Mouse (Mus musculus) liver, embryonic 13.5 days (tissue): ENCODE results near the gene 4933411K16Rik. TPM values are rescaled to one million over a fixed set of nuclear protein-coding genes. Genes with fewer than 3 reads are reported as not detected.
"Not testable (repeated sequence)": the region's sequence is repeated elsewhere in the genome, so short reads cannot be mapped to it uniquely, and the experiment has no call there.

Experiments used
- ATAC-seq: fragments of 200-750 bp; cut with Nextera tagmentation; 2 replicates; pipeline ENCODE4 v1.8.0; 2017; ENCODE audit warnings: low read depth, mild to moderate bottlenecking, moderate number of reproducible peaks, moderate library complexity
- DNase-seq: peaks from one replicate; pipeline ENCODE4 v3.0.0; 2022
- H3K27ac ChIP-seq: fragments of 300-500 bp; sonication (generic); 2 replicates; pipeline ENCODE4 v1.5.1; 2015; ENCODE audit warnings: moderate library complexity, mild to moderate bottlenecking, inconsistent platforms
- H3K27me3 ChIP-seq: fragments of 300-500 bp; sonication (generic); 2 replicates; pipeline ENCODE4 v1.6.1; 2015; ENCODE audit warnings: mild to moderate bottlenecking, inconsistent platforms
- H3K36me3 ChIP-seq: fragments of 300-500 bp; sonication (generic); 2 replicates; pipeline ENCODE4 v1.6.1; 2015; ENCODE audit warnings: mild to moderate bottlenecking, inconsistent platforms
- H3K4me1 ChIP-seq: fragments of 300-500 bp; sonication (generic); replicated peaks from 2 replicates; pipeline ENCODE4 v1.6.1; 2015; ENCODE audit warnings: inconsistent platforms
- H3K4me2 ChIP-seq: fragments of 300-500 bp; sonication (generic); 2 replicates; pipeline ENCODE4 v1.6.1; 2015; ENCODE audit warnings: inconsistent platforms, mild to moderate bottlenecking, moderate library complexity
- H3K4me3 ChIP-seq: fragments of 300-500 bp; sonication (generic); replicated peaks from 2 replicates; pipeline ENCODE4 v1.5.1; 2015; ENCODE audit warnings: mild to moderate bottlenecking, inconsistent platforms
- H3K9ac ChIP-seq: fragments of 300-500 bp; sonication (generic); 2 replicates; pipeline ENCODE4 v1.6.1; 2015; ENCODE audit warnings: mild to moderate bottlenecking, inconsistent platforms
- H3K9me3 ChIP-seq: fragments of 300-500 bp; sonication (generic); replicated peaks from 2 replicates; pipeline ENCODE4 v1.6.1; 2016; ENCODE audit warnings: inconsistent platforms
- WGBS: fragments of 180-500 bp; shearing (Covaris S2); methylation state at CpG from one replicate; pipeline ENCODE4 v1.1.7; 2015; ENCODE audit not compliant: insufficient replicate concordance; 5-methylcytosine and 5-hydroxymethylcytosine counted together
- polyA plus RNA-seq: library from polyadenylated mRNA; unstranded; fragments of >200 nt; fragmentation: Nextera tagmentation; extraction: Ambion mirVana; gene quantifications from 2 replicates; pipeline ENCODE4 v1.2.1, GENCODE M21; 2015

Gene 4933411K16Rik
- polyA plus RNA-seq, 1 experiment from 2014 or later: not detected

DNA sequence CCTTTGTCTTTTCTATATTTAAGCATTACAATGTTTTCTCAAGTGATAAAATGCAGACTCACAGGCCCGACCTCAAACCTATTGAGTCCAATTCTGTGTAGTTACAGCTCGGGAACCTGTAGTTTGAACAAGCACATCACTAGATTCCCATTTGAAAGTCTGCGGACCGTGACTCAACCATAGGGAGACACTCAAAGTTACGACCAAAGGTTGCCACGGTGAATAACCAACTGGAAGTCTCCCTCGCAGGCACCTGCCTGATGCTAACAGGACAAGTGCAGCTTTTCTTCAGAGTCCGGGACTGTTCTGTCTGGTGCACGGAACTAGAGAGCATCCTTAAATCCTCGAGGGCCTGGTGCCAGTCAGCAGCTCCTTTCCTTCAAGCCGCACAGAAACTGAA, 28.4 kb downstream of the 4933411K16Rik start:
- DNase-seq: no peak
- H3K4me3 ChIP-seq: no peak overlapping the region
- H3K9ac ChIP-seq: no peak overlapping the region
- H3K4me2 ChIP-seq: no peak overlapping the region
- 68% methylated on average over 11 of the region's 11 CpGs for WGBS
- H3K27ac ChIP-seq: no peak overlapping the region
- no peak for ATAC-seq
- H3K4me1 ChIP-seq: peaks cover 22% of the 10 kb centered on the region
- H3K27me3 ChIP-seq: no peaks in the 10 kb centered on the region
- H3K36me3 ChIP-seq: 0 out of 2 replicates have a peak, but pooled peaks cover 5% of the 10 kb centered on the region
- no peaks in the 10 kb centered on the region for H3K9me3 ChIP-seq

DNA sequence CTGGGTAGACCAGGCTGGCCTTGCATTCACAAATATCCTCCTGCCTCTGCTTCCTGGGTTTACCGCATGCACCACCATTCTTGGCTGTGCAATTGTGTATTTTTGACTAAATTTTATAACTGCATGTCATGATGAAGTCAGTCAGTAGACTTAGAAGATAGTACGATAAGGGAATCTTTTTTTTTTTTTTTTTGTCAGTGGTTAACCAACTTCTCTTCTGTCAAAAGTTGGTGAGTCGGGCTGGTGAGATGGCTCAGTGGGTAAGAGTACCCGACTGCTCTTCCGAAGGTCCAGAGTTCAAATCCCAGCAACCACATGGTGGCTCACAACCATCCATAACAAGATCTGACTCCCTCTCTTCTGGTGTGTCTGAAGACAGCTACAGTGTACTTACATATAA, 29.6 kb downstream of the 4933411K16Rik start:
- not testable (repeated sequence) for H3K36me3 ChIP-seq, DNase-seq, ATAC-seq, H3K27ac ChIP-seq, H3K27me3 ChIP-seq, H3K9me3 ChIP-seq, H3K4me3 ChIP-seq, H3K4me2 ChIP-seq, H3K9ac ChIP-seq
- 77% methylated on average over 5 of the region's 5 CpGs for WGBS
- peaks cover 34% of the 10 kb centered on the region for H3K4me1 ChIP-seq

DNA sequence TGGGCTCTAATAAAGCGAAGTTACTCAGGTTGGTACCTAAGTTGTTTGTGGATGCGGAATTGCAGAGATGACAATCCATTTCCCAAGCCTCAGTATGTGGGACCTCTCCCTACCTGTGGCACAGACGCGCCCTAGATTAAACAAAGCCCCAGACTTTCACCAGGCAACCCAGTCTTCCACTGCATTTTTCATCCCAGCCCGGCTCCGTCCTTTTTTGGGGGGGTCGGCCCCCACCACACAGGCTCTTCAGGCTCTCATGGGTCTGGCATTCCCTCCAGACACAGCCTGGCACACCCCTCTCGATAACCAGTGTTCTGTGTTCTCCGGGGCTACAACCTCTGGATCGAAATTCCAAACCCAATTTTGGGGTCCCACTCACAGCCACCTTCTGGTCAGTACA, 33.6 kb downstream of the 4933411K16Rik start:
- peak overlapping the region; percentile 87 for H3K4me2 ChIP-seq
- no peak for DNase-seq
- peaks cover 22% of the 10 kb centered on the region for H3K4me1 ChIP-seq
- ATAC-seq: no peak
- H3K27ac ChIP-seq: no peak overlapping the region
- H3K36me3 ChIP-seq: no peaks in the 10 kb centered on the region
- H3K4me3 ChIP-seq: peak overlapping the region; percentile 67
- 15% methylated on average over 10 of the region's 10 CpGs for WGBS
- H3K9me3 ChIP-seq: no peaks in the 10 kb centered on the region
- H3K27me3 ChIP-seq: no peaks in the 10 kb centered on the region
- peak overlapping the region; percentile 65 for H3K9ac ChIP-seq

DNA sequence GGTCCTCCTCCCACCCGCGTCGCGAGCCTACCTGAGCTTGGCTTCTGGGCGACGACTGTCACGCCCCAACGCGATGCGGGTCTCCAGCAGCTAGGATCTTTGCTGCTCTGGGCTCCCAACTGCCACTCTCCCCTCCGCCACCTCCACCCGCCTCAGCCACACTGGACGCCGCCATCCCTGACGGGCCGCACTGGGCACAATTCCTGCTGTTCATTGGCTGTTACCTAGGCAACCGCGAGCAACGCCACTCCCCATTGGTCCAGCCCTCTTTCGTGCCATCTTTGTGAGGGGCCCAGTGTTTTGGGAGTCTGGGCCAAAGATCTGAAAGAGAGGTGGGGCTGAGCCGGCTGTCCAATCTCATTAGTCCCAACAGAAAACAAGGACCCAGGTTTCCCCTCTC, 34.1 kb downstream of the 4933411K16Rik start, which contains the start of gene Morn4:
TSS of gene Morn4 (minus strand) at position 192 of the 400 bp plus-strand sequence.
- WGBS: under 1% methylated on average over 21 of the region's 21 CpGs
- peak within 1 kb of the TSS; percentile 67 for H3K4me3 ChIP-seq
- peak within 1 kb of the TSS; percentile 87 for H3K4me2 ChIP-seq
- H3K27me3 ChIP-seq: no peaks in the 10 kb centered on the region
- no peak within 1 kb of the TSS for H3K27ac ChIP-seq
- H3K4me1 ChIP-seq: peaks cover 25% of the 10 kb centered on the region
- ATAC-seq: no peak
- no peaks in the 10 kb centered on the region for H3K9me3 ChIP-seq
- peak within 1 kb of the TSS; percentile 65 for H3K9ac ChIP-seq
- no peaks in the 10 kb centered on the region for H3K36me3 ChIP-seq
- DNase-seq: peak; percentile 82

DNA sequence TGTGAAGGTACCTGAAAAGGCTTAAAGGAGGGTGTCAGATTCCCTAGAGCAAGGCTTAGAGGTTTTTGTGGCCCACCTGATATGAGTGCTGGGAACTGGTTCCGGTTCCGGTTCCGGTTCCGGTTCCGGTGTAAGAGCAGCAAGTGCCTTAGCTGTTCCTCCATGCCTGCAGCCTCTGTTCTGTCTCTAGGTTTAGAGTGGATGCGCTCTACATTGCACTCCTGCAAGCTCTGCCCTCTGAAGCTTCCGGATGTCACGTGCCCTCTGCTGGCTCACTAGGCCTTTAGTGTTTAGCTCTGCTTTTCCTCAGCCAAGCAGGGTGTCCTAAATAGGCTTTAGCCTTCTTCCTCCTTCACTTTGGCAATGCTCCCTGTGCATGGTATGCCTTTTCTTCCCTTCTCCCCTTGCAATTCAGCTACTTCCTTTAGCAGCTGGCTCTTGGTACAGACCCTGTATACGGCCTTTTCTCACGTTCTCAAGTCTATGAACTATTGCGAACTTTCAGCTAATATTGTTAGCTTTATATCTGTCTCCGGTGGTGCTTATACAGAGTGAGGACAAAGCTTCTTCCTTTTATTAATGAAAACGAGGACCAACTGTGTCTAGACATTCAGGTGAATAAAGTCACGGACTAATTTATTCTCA, 37.2 kb downstream of the 4933411K16Rik start:
- peak; percentile 58 for DNase-seq
- peaks cover 38% of the 10 kb centered on the region for H3K4me1 ChIP-seq
- no peaks in the 10 kb centered on the region for H3K27me3 ChIP-seq
- H3K4me3 ChIP-seq: peak overlapping the region; percentile 46
- ATAC-seq: no peak
- no peaks in the 10 kb centered on the region for H3K9me3 ChIP-seq
- 13% methylated on average over 14 of the region's 14 CpGs for WGBS
- H3K27ac ChIP-seq: peak overlapping the region; percentile 90
- peak overlapping the region; percentile 44 for H3K9ac ChIP-seq
- H3K4me2 ChIP-seq: peak overlapping the region; percentile 68
- peaks cover 9% of the 10 kb centered on the region; the same call in 1 of the 2 replicates for H3K36me3 ChIP-seq

DNA sequence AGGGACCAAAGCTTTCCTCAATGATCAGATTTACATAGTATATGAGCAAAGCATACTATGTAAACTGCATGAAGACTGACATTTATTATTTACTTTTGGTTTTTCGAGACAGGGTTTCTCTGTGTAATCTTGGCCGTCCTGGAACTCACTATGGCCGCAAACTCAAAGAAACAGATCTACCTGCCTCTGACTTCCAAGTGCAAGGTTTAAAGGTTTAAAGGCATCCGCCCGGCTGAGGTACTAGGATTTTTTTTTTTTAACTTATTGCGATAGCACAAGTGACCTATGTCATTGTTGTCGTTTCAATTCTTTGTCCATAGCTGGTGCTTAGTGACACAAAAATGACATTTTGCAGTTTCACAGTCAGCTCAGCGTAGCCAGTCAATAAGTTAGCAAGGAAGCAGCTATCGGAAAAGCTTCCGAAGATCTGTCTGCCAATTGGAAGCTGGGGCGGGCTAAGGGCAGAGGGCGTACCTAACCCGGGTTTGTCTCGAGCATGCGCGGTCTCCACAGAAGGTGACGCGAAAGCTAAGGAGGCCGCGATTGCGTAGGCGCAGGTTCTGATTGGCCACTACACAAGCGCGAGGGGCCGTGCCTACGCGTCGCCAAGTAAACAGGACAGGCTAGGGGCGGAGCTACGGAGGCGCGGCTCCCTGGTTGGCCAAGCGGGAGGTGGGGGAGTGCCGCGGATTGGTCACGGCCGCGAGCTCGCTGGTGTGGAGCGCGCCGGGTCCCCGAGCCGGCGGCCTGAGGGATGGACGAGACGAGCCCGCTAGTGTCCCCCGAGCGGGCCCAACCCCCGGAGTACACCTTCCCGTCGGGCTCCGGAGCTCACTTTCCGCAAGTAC, 37.9 kb downstream of the 4933411K16Rik start, which contains the start of gene Pi4k2a:
TSS of gene Pi4k2a (plus strand) at position 723 of the 848 bp plus-strand sequence.
- Histone ChIP-seq H3K4me2 (peak within 1 kb of the TSS; percentile 87), H3K36me3 (peaks cover 15% of the 10 kb centered on the region; the same call in 1 of the 2 replicates), H3K9me3 (no peaks in the 10 kb centered on the region), H3K4me1 (peaks cover 38% of the 10 kb centered on the region), H3K4me3 (peak within 1 kb of the TSS; percentile 96), H3K27me3 (no peaks in the 10 kb centered on the region), H3K27ac (peak within 1 kb of the TSS; percentile 90), H3K9ac (peak within 1 kb of the TSS; percentile 94)
- DNase-seq (peak; percentile 99), ATAC-seq (peak; percentile 97)
- WGBS: under 1% methylated on average over 48 of the region's 55 CpGs

DNA sequence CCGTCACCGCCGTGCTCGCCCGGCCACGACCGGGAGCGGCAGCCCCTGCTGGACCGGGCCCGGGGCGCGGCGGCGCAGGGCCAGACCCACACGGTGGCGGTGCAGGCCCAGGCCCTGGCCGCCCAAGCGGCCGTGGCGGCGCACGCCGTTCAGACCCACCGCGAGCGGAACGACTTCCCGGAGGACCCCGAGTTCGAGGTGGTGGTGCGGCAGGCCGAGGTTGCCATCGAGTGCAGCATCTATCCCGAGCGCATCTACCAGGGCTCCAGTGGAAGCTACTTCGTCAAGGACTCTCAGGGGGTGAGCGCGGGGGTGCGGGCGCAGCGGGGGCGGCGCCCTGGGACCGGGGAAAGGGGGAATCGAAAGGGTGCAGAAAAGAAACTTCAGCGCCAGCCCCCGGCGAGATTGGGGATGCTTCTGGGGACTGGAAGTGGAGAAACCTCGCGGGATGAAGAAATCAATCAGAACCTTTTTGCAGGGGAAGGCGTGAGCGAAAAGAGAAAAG, 38.6 kb downstream of the 4933411K16Rik start:
- DNase-seq (no peak), ATAC-seq (peak; percentile 51)
- Histone ChIP-seq H3K4me3 (peak overlapping the region; percentile 96), H3K4me1 (peaks cover 35% of the 10 kb centered on the region), H3K36me3 (peaks cover 15% of the 10 kb centered on the region), H3K27ac (peak overlapping the region; percentile 90), H3K9me3 (no peaks in the 10 kb centered on the region), H3K4me2 (peak overlapping the region; percentile 87), H3K27me3 (no peaks in the 10 kb centered on the region), H3K9ac (peak overlapping the region; percentile 94)
- WGBS: under 1% methylated on average over 50 of the region's 52 CpGs

DNA sequence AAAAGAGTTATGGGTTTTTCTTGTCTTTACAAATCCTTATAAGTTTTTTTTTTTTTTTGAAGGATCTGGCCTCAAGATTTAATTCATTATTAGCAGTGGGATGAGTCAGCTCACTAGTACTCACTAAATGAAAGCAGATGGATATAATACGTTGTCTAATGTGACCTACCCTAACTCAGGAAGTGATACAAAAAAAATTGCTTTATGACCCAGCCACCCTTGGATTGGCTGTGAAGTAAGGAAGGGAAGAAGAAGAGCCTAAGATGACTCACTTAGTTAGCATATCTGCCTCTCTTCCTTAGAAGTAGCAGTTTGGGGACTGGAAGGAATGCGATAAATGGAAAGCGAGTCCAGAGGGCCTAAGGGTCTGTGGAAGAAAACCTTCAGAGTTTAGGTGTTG, 47.4 kb downstream of the 4933411K16Rik start:
- peaks cover 18% of the 10 kb centered on the region for H3K36me3 ChIP-seq
- ATAC-seq: no peak
- 77% methylated on average over 3 of the region's 3 CpGs for WGBS

More for the DNA sequence above, 47.4 kb downstream of the 4933411K16Rik start:
- no peak for DNase-seq
- H3K9ac ChIP-seq: no peak overlapping the region
- no peak overlapping the region for H3K4me2 ChIP-seq
- no peaks in the 10 kb centered on the region for H3K9me3 ChIP-seq
- H3K27me3 ChIP-seq: no peaks in the 10 kb centered on the region
- H3K27ac ChIP-seq: no peak overlapping the region
- H3K4me3 ChIP-seq: no peak overlapping the region
- 0 out of 2 replicates have a peak, but pooled peaks cover 4% of the 10 kb centered on the region for H3K4me1 ChIP-seq

Other genes with a start within 250 kb of the 4933411K16Rik start
- gene Frat1, start 222.3 kb upstream of the 4933411K16Rik start, polyA plus RNA-seq: 13.7 and 14.5 TPM in 2 replicates
- 4.6 and 6.0 TPM in 2 replicates for gene Frat2, start 204.1 kb upstream of the 4933411K16Rik start, polyA plus RNA-seq
- 15.2 and 17.2 TPM in 2 replicates for gene Rrp12, start 156.1 kb upstream of the 4933411K16Rik start, polyA plus RNA-seq
- gene Pgam1, start 140.3 kb upstream of the 4933411K16Rik start, polyA plus RNA-seq: 230 and 238 TPM in 2 replicates
- gene Exosc1, start 118.8 kb upstream of the 4933411K16Rik start, polyA plus RNA-seq: 61.6 and 67.2 TPM in 2 replicates
- gene Zdhhc16, start 118.8 kb upstream of the 4933411K16Rik start, polyA plus RNA-seq: 43.1 and 44.1 TPM in 2 replicates
- gene Mms19, start 71.1 kb upstream of the 4933411K16Rik start, polyA plus RNA-seq: 10.4 and 13.5 TPM in 2 replicates
- gene Ubtd1, start 70.5 kb upstream of the 4933411K16Rik start, polyA plus RNA-seq: 3.3 and 3.9 TPM in 2 replicates
- 0.15 and 0.16 TPM in 2 replicates for gene Ankrd2, start 16.2 kb upstream of the 4933411K16Rik start, polyA plus RNA-seq
- 21.6 and 21.9 TPM in 2 replicates for gene Hoga1, start 6.6 kb upstream of the 4933411K16Rik start, polyA plus RNA-seq
- 2.6 and 2.8 TPM in 2 replicates for gene Morn4, start 34.1 kb downstream of the 4933411K16Rik start, polyA plus RNA-seq
- gene Pi4k2a, start 38.2 kb downstream of the 4933411K16Rik start, polyA plus RNA-seq: 9.7 and 9.9 TPM in 2 replicates
- gene Avpi1, start 76.8 kb downstream of the 4933411K16Rik start, polyA plus RNA-seq: 15.6 and 15.8 TPM in 2 replicates
- 1.6 TPM in 2 replicates for gene Marveld1, start 95.2 kb downstream of the 4933411K16Rik start, polyA plus RNA-seq
- gene Zfyve27, start 111.7 kb downstream of the 4933411K16Rik start, polyA plus RNA-seq: 8.2 and 8.4 TPM in 2 replicates
- gene Sfrp5, start 150.0 kb downstream of the 4933411K16Rik start, polyA plus RNA-seq: 0.21 and 0.98 TPM in 2 replicates
- 0.06 TPM in 1 of 2 replicates, not detected in the other for gene Golga7b, start 195.3 kb downstream of the 4933411K16Rik start, polyA plus RNA-seq